ENCODE assay signal across 8 mouse cellular contexts in the genomic region with DNA sequence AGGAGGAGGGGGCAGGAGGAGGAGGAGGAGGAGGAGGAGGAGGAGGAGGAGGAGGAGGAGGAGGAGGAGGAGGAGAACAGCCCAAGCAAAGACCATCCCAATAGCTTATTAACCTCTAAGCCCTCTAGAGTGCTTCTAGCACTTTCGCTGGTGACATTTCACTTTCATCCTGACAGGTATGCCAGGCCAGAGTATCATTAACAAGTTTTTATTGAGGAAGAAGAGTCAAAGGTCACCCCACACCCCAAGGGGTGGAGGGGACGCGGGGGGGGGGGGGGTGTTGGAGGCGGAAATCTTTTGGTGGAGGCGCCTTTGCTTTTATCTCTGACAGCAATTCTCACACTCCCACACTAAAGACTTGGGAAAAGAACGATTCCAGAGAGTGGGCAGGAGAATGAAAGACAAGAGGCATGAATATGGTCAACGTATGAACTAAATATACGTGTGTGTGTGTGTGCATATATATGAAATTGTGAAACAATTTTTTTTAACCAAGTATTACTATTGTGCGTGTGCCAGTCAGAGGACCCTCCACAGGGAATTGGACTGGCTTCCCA. TPM values are rescaled to one million over a fixed set of nuclear protein-coding genes. Genes with fewer than 3 reads are reported as not detected.
DNase-seq lines count a peak whose midpoint lies in the region; ATAC-seq lines count a peak whose summit lies in the region.

No protein-coding gene starts in this region.

- no peaks in the 10 kb centered on the region for H3K36me3 ChIP-seq in neural tube, embryonic 11.5 days (ENCODE audit: control insufficient read depth, insufficient read depth, low read length)
- no peaks in the 10 kb centered on the region for H3K36me3 ChIP-seq in limb, embryonic 15.5 days

- H3K4me2 ChIP-seq in neural tube, embryonic 11.5 days (ENCODE audit: low read depth): peak overlapping the region; percentile 85
- peak overlapping the region; percentile 87 for H3K4me2 ChIP-seq in limb, embryonic 15.5 days

- 21% methylated on average over 9 of the region's 9 CpGs for WGBS in neural tube, embryonic 11.5 days
- WGBS in limb, embryonic 15.5 days: 17% methylated on average over 9 of the region's 9 CpGs

- no peak overlapping the region for H3K27ac ChIP-seq in neural tube, embryonic 11.5 days (ENCODE audit: low read depth, low read length)
- no peak overlapping the region for H3K27ac ChIP-seq in limb, embryonic 15.5 days

- H3K4me3 ChIP-seq in neural tube, embryonic 11.5 days (ENCODE audit: low read depth, low read length): peak overlapping the region; percentile 65; the same call in 1 of the 2 replicates
- peak overlapping the region; percentile 65 for H3K4me3 ChIP-seq in limb, embryonic 15.5 days

- no peaks in the 10 kb centered on the region for H3K9me3 ChIP-seq in neural tube, embryonic 11.5 days (ENCODE audit: control insufficient read depth, low read length)
- no peaks in the 10 kb centered on the region for H3K9me3 ChIP-seq in limb, embryonic 15.5 days

- H3K27me3 ChIP-seq in neural tube, embryonic 11.5 days (ENCODE audit: control insufficient read depth, insufficient read depth, low read length): no peaks in the 10 kb centered on the region
- H3K27me3 ChIP-seq in limb, embryonic 15.5 days: no peaks in the 10 kb centered on the region

- H3K9ac ChIP-seq in neural tube, embryonic 11.5 days (ENCODE audit: low read length): no peak overlapping the region
- no peak overlapping the region for H3K9ac ChIP-seq in limb, embryonic 15.5 days

- no peaks in the 10 kb centered on the region for H3K4me1 ChIP-seq in neural tube, embryonic 11.5 days (ENCODE audit: control insufficient read depth, insufficient read depth, low read length)
- peaks cover 14% of the 10 kb centered on the region; the same call in 1 of the 2 replicates for H3K4me1 ChIP-seq in limb, embryonic 15.5 days

- no peak for DNase-seq in frontal cortex, postnatal 10 days (ENCODE audit: low spot score in 2 of 2)
- no peak for DNase-seq in neural tube, embryonic 11.5 days (ENCODE audit: low spot score)
- DNase-seq in neural tube, embryonic 10.5 days (ENCODE audit: extremely low spot score, low spot score): no peak
- DNase-seq in telencephalon, adult 2 months (ENCODE audit: low read depth, low spot score): peak; percentile 40
- DNase-seq in cerebellum, postnatal 25 days: no peak
- DNase-seq in layer of hippocampus, postnatal 36 days: no peak

- ATAC-seq in frontal cortex, adult (ENCODE audit: low TSS enrichment): peak; percentile 62
- no peak for ATAC-seq in neural tube, embryonic 11.5 days (ENCODE audit: insufficient read depth, low FRiP score, low TSS enrichment)
- ATAC-seq in limb, embryonic 15.5 days (ENCODE audit: insufficient number of reproducible peaks, low FRiP score, low TSS enrichment, low read depth): no peak

RNA-seq across cellular contexts. Expression of a gene that starts 43.7 kb away (rescaled TPM):
- polyA plus RNA-seq in neural tube, embryonic 11.5 days (2014; fragmentation: Nextera tagmentation; extraction: Ambion mirVana): 102 and 104 TPM in 2 replicates
- polyA plus RNA-seq in limb, embryonic 15.5 days (2015; fragmentation: Nextera tagmentation; extraction: Ambion mirVana): 101 TPM in 2 replicates
- 10 to 100 TPM; 42.9 to 44.0 TPM for total RNA-seq in layer of hippocampus, postnatal 36 days (2021)
